Mouse (Mus musculus) T-helper 17 cell (primary cell): Measurements from ENCODE around the gene Frmd4a.

Source experiments
- in situ Hi-C, 2 experiments: fragments of 300-600 bp; cut with MboI, MseI; formaldehyde crosslinking; loops; 1 replicate in 1 of 2; 2 replicates in 1 of 2; pipeline ENCODE4 v1.15.1; 2025; ENCODE audit warnings: high pct_unique_total_duplicates in 2 of 2

The Frmd4a gene

GRCm38 (mm10) chr2:4386468-4386867, 369.0 kb downstream of the Frmd4a start:
- in situ Hi-C loops: loop anchor here in 1 of 2 experiments (10.0 kb wide), 1 partner anchor 1488 kb away; no protein-coding TSS in a partner anchor

- in situ Hi-C loops: loop anchor here in 1 of 2 experiments (10.0 kb wide), 1 partner anchor 1485 kb away; no protein-coding TSS in a partner anchor
Measured at GRCm38 (mm10) chr2:4389330-4389729, 371.8 kb downstream of the Frmd4a start.

- in situ Hi-C loops: no loop called here
Measured at GRCm38 (mm10) chr2:4391091-4391490, 373.6 kb downstream of the Frmd4a start.

DNA sequence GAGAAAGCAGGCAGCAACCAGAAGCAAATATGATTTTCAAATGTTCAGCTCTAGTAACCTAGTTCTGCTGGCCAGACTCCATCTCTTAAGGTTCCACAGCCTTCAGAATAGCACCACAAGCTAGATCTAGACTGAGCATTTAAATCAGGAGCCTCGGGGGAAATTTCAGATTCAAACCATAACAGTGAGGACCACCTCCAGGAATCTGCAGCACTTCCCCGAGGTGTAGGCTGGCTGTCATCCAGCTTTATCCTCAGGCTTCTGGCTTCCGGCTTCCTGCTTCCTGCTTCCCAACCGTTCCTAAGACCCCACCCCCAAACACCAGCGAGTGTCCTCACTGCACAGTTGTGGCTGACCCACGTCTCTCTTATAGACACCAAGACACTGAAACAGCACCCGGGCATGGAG, 374.2 kb downstream of the Frmd4a start:
- in situ Hi-C loops: no loop called here

DNA sequence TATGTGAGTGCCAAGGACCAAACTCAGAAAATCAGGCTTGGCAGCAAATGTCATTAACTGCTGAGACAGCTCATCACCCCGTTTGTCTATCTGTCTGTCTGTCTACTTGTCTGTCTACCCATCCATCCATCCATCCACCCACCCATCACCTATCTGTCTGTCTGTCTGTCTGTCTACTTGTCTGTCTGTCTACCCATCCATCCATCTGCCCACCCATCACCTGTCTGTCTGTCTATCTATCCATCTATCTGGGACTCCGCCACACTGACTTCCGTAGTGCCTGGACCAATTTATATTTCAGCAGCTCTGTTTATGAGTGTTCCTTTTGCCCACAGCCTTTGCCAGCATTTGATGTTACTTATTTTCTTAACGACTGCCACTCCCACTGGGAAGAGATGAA, 375.5 kb downstream of the Frmd4a start:
- in situ Hi-C loops: no loop called here

- in situ Hi-C loops: no loop called here
Measured at GRCm38 (mm10) chr2:4394641-4395040, 377.1 kb downstream of the Frmd4a start.

DNA sequence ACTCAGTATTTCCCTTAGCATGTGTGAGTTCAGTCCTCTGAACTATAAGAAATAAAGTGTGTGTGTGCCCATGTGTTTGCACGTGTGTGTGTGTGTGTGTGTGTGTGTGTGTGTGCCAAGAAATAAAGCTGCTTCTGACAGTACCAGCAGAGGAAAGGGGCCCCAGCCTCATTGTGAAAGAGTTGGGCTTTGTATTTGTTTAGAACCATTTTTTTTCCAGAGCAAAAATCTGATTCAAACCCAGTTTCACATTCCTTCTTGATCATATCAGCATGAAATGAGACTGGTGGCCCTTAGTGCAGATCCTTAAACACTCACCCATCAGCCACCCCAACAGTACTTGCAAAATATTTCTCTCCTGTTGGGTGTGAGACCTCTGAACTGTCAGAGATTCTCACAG, 382.2 kb downstream of the Frmd4a start:
- in situ Hi-C loops: loop anchor here in 1 of 2 experiments (10.0 kb wide), 1 partner anchor 1055 kb away; no protein-coding TSS in a partner anchor

DNA sequence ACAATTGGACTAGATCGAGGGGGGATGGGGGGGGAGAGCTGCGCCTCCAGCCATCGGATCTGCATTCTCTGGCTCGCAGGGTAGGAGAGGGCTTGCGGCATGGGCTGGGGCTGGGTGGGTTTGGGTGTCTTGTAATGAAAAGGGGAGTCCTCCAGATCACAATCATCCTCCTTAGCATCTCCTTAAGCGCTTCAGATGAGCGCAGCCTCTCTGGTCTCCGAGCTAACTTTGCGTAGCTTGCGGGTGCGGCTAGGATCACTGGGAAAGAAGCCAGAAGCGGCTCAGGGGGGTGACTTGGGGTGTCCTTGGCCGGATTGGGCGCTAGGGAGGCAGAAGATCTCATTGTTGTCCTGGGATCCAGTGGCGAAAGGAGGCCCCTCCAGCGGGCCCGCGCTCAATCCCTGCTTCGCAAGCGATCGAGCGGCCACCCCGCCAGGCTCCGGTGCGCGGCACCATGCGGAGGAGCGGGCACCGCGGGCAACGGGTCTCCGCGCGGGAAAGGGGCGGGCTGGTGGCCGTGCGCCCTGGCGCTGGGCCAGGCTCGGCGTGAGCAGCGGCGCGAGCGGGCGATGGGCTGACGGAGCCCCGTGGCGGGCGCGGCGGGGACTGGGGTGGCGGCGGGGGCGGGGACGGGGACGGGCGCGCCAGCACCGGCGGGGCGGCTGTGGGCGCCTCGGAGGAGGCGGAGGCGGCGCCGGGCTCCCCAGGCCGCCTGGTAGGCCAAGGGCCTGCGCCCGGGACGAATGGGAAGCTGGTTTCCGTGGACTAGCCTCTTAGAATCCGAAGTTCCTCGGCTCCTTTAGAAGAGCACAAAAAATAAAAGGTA, 383.5 kb downstream of the Frmd4a start:
- in situ Hi-C loops: loop anchor here in 1 of 2 experiments (10.0 kb wide), 1 partner anchor 1056 kb away; no protein-coding TSS in a partner anchor

- in situ Hi-C loops: loop anchor here in 1 of 2 experiments (10.0 kb wide), 1 partner anchor 1057 kb away; no protein-coding TSS in a partner anchor
Measured at GRCm38 (mm10) chr2:4401597-4402581, 384.4 kb downstream of the Frmd4a start.

DNA sequence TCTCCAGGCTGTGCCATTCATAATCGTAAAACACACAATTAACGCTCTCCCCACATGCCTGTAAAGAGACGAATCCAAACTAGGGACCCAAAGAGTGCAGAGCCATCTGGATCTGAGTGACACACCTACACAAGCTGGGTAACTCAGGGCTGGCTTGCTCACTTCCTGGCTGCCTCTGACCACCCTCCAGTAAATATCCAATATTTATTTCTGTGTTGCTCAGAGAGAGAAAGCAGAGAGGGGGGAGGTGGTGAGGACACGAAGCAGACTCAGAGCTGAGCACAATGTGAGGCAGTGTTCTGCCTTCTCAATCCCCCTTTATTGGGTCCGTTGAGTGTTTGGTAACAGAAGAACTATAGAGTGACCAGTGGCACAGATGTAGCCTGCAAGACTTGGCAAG, 389.5 kb downstream of the Frmd4a start:
- in situ Hi-C loops: loop anchor here in 1 of 2 experiments (10.0 kb wide), 1 partner anchor 1062 kb away; no protein-coding TSS in a partner anchor

DNA sequence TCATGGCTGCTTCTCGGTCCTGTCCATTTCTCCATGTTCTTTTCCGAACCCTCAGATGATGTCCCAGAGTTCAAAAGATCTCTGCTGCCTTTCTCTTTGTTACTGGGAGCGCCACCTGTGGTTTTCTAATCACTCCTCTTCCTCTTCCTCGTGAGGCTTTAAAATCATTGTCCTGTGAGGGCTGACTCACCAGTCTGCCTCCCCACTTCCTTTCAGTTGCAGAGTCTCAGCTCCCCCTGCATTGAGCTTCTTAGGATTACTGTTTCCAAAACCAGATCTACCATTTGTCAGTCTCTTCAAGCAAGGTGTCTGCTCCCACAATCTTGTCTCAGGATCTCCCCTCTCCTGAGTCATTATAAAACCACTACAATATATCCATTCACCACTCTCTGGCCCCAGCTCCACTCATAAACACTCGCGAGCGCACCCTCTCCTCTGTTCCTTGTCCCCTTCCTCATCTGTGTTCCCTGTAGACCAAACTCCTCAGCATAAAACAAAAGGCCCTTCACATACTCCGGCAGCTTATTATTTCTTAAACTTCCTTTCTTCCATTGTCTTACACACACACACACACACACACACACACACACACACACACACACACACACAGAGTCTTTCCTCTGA, 392.4 kb downstream of the Frmd4a start:
- in situ Hi-C loops: loop anchor here in 1 of 2 experiments (10.0 kb wide), 1 partner anchor 1065 kb away; no protein-coding TSS in a partner anchor

DNA sequence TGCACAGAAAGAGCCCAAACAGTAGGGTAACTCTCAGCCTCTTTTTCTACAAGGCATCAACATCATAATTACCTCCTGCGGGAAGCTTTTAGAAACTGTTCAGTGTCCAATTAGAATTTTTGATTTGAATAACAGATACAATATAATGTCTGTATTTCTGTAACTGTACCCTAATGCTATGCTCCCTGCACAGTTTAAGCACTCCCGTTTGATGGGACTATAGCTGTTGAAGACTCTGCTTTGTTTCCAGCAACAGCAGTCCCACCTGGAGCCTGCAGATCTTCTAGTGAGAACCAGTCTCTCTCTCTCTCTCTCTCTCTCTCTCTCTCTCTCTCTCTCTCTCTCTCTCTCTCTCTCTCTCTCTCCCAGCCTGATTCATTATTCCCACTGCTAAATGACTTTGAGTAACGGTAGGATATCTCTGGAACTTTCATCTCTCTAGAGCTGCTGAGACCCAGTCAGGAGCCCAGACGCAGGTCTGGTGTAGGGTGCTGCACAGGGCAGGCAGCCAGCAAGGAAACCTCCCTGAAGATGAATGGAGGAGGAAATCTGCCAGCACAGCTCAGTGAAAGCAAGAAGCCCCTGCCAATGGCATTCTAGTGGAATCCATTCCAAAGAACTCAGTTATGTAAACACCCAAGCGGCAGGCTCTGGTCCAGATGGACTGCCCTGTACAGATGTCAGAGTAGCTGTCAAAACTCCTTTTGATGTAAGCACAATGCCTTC, 395.5 kb downstream of the Frmd4a start:
- in situ Hi-C loops: no loop called here

- in situ Hi-C loops: no loop called here
Measured at GRCm38 (mm10) chr2:4413596-4414335, 396.2 kb downstream of the Frmd4a start.

- in situ Hi-C loops: no loop called here
Measured at GRCm38 (mm10) chr2:4420679-4421312, 403.3 kb downstream of the Frmd4a start.

GRCm38 (mm10) chr2:4421757-4422156, 404.2 kb downstream of the Frmd4a start:
- in situ Hi-C loops: no loop called here

GRCm38 (mm10) chr2:4423896-4424295, 406.4 kb downstream of the Frmd4a start:
- in situ Hi-C loops: no loop called here

DNA sequence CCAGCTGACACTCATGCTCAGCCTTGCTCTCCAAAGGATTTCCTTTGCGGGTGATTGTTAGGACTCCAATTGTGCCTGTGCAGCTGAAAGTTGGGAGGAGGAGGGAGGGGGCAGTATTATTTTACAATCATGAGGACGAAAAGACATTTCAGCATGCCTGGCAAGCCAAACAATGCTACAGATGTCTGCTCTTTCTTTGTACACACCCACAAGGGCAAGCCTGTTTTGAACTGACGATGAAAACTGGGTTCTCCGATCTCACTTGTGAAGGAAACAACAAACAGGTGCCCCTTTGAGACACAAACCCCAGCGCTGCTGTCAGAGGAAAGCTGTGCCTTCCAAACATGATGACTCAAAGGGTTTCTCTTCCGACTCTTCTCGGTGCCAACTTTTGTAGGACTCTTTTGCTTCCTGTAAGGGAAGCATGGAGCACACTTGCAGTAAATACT, 410.9 kb downstream of the Frmd4a start:
- in situ Hi-C loops: no loop called here

DNA sequence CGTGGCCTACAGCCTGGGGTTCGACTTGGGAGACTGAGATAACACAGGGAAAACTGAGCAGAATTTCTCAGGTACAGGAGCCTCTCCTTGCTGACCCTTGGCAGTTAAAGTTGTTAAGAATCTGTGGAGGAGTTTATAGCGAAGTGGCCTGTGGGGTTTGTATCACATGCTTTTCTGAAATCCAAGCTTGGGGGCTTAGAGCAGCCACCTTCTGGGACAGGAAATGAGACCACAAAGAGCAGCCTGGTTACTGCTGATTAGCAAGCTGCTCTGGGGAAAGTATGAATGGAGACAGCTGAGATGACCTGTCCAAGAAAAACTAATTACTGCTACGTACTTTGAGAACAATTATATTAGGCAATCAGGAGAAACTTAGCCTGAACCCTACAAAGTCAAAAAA, 415.6 kb downstream of the Frmd4a start:
- in situ Hi-C loops: loop anchor here in 1 of 2 experiments (5.0 kb wide), 1 partner anchor 271 kb away; no protein-coding TSS in a partner anchor

DNA sequence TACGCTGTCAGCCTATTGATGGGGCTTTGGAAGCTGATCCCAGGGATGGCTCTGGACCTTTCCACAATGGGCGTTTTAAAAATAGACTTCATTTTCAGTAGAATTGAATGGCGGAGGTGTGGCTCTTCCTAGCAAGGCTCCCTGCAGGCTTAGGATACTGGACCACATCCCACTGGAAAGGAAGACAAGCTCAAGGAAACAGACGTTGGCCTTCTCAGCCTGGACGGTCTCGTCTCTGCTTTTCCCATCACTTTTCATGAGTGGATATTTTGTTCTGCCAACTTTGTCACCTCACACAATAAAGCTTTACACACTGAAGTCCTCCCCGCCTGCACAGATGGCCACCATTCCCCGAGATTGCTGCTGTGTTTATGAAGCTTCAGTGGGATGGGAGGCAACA, 417.5 kb downstream of the Frmd4a start:
- in situ Hi-C loops: no loop called here
